Mouse (Mus musculus): Measurements from ENCODE around the gene Top1. TPM values are rescaled to one million over a fixed set of nuclear protein-coding genes. Genes with fewer than 3 reads are reported as not detected.

Top1 gene
- polyA plus RNA-seq, 1 experiment from 2014 or later: 83.0 TPM

GRCm38 (mm10) chr2:160742161-160742609 lies 96.5 kb downstream of the Top1 start:
- H3K27ac ChIP-seq (ENCODE audit: low read depth): peak overlapping the region; percentile 71
- TF ChIP-seq CTCF (IDR thresholded peaks at IDR 0.05; ENCODE audit: low read depth): no peak
- H3K9me3 ChIP-seq (ENCODE audit: low read depth, low read length): no peaks in the 10 kb centered on the region
- 31% methylated on average over 1 of the region's 1 CpGs for whole genome bisulfite sequencing
- peaks cover 45% of the 10 kb centered on the region for H3K36me3 ChIP-seq (ENCODE audit: insufficient read depth)
- ATAC-seq (ENCODE audit: insufficient read depth) (peak; percentile 42; the same call in 1 of the 2 replicates), DNase-seq (no peak)
- H3K27me3 ChIP-seq (ENCODE audit: insufficient read depth, low read length): no peaks in the 10 kb centered on the region
- H3K4me1 ChIP-seq (ENCODE audit: insufficient read depth): peaks cover 12% of the 10 kb centered on the region; the same call in 1 of the 2 replicates
- no peak overlapping the region for H3K9ac ChIP-seq
- H3K4me3 ChIP-seq (ENCODE audit: low read depth, low read length): no peak overlapping the region
- H3K4me2 ChIP-seq: no peak overlapping the region

GRCm38 (mm10) chr2:160744040-160744822 lies 98.5 kb downstream of the Top1 start:
- Histone ChIP-seq H3K27ac (ENCODE audit: low read depth) (no peak overlapping the region), H3K4me2 (no peak overlapping the region), H3K27me3 (ENCODE audit: insufficient read depth, low read length) (no peaks in the 10 kb centered on the region), H3K4me3 (ENCODE audit: low read depth, low read length) (no peak overlapping the region), H3K36me3 (ENCODE audit: insufficient read depth) (peaks cover 61% of the 10 kb centered on the region), H3K4me1 (ENCODE audit: insufficient read depth) (peaks cover 12% of the 10 kb centered on the region; the same call in 1 of the 2 replicates), H3K9ac (no peak overlapping the region), H3K9me3 (ENCODE audit: low read depth, low read length) (no peaks in the 10 kb centered on the region)
- DNase-seq (peak; percentile 78), ATAC-seq (ENCODE audit: insufficient read depth) (peak; percentile 57; the same call in 1 of the 2 replicates)
- 70% methylated on average over 7 of the region's 7 CpGs for WGBS
- peak; percentile 69 for TF ChIP-seq CTCF (IDR thresholded peaks at IDR 0.05; ENCODE audit: low read depth)

DNA sequence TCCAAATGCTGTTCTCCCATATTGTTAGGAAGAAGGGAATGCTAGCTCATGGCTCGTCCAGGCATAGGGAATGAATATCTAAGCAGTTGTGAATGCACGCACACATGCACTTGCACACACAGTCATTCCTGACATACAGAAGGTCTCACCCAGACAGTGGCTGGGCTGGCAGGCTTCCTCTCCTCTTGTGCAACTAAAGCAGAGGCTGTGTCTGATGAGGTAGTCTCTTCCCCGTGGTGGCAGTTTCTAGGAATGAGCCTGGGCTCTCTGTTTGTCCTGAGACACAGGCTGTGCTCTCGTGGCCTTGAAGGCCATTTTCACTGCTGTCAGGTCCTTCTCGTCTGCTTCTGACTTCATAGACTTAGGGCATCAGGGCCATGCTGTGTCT lies 99.1 kb downstream of the Top1 start:
- H3K9me3 ChIP-seq (ENCODE audit: low read depth, low read length): no peaks in the 10 kb centered on the region
- peaks cover 67% of the 10 kb centered on the region for H3K36me3 ChIP-seq (ENCODE audit: insufficient read depth)
- TF ChIP-seq CTCF (IDR thresholded peaks at IDR 0.05; ENCODE audit: low read depth): no peak
- no peak overlapping the region for H3K4me2 ChIP-seq
- ATAC-seq (ENCODE audit: insufficient read depth) (no peak), DNase-seq (no peak)
- no peak overlapping the region for H3K4me3 ChIP-seq (ENCODE audit: low read depth, low read length)
- H3K4me1 ChIP-seq (ENCODE audit: insufficient read depth): peaks cover 12% of the 10 kb centered on the region; the same call in 1 of the 2 replicates
- 79% methylated on average over 5 of the region's 5 CpGs for WGBS
- H3K27ac ChIP-seq (ENCODE audit: low read depth): no peak overlapping the region
- H3K27me3 ChIP-seq (ENCODE audit: insufficient read depth, low read length): no peaks in the 10 kb centered on the region
- no peak overlapping the region for H3K9ac ChIP-seq

GRCm38 (mm10) chr2:160745497-160745896 lies 99.8 kb downstream of the Top1 start:
- H3K36me3 ChIP-seq (ENCODE audit: insufficient read depth): peaks cover 73% of the 10 kb centered on the region
- H3K9me3 ChIP-seq (ENCODE audit: low read depth, low read length): no peaks in the 10 kb centered on the region
- WGBS: 94% methylated on average over 1 of the region's 1 CpGs
- H3K4me1 ChIP-seq (ENCODE audit: insufficient read depth): peaks cover 11% of the 10 kb centered on the region; the same call in 1 of the 2 replicates
- no peak overlapping the region for H3K9ac ChIP-seq
- TF ChIP-seq CTCF (IDR thresholded peaks at IDR 0.05; ENCODE audit: low read depth): no peak
- H3K4me3 ChIP-seq (ENCODE audit: low read depth, low read length): no peak overlapping the region
- ATAC-seq (ENCODE audit: insufficient read depth) (no peak), DNase-seq (no peak)
- no peaks in the 10 kb centered on the region for H3K27me3 ChIP-seq (ENCODE audit: insufficient read depth, low read length)
- H3K27ac ChIP-seq (ENCODE audit: low read depth): no peak overlapping the region
- H3K4me2 ChIP-seq: no peak overlapping the region

- DNase-seq (no peak), ATAC-seq (ENCODE audit: insufficient read depth) (no peak)
- H3K9ac ChIP-seq: no peak overlapping the region
- no peak overlapping the region for H3K4me3 ChIP-seq (ENCODE audit: low read depth, low read length)
- no peak for TF ChIP-seq CTCF (IDR thresholded peaks at IDR 0.05; ENCODE audit: low read depth)
- H3K4me2 ChIP-seq: no peak overlapping the region
- peaks cover 7% of the 10 kb centered on the region; the same call in 1 of the 2 replicates for H3K4me1 ChIP-seq (ENCODE audit: insufficient read depth)
- WGBS: 94% methylated on average over 5 of the region's 5 CpGs
- H3K36me3 ChIP-seq (ENCODE audit: insufficient read depth): peaks cover 75% of the 10 kb centered on the region
- no peak overlapping the region for H3K27ac ChIP-seq (ENCODE audit: low read depth)
- H3K27me3 ChIP-seq (ENCODE audit: insufficient read depth, low read length): no peaks in the 10 kb centered on the region
- no peaks in the 10 kb centered on the region for H3K9me3 ChIP-seq (ENCODE audit: low read depth, low read length)
These were observed 100.9 kb downstream of the Top1 start for GRCm38 (mm10) chr2:160746637-160747036.

DNA sequence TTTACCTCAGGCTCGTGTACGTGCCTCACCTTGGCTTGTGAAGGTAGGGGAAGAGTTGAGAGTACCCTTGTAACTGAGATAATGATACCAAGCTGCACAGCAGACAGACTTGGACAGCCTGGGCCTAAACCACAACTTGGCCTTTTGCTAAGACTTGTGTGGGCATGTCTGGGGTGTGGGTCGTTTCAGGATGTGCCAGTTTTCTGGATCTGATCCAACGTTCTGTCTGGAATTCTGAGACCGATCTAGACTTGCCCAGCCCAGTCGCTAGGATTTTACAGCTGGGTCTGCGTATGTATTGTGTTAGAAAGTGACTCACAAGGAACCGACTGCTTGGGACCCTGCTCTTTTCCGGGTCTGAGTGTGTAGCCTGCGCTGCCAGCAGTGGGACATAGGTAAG lies 101.4 kb downstream of the Top1 start:
- H3K36me3 ChIP-seq (ENCODE audit: insufficient read depth): peaks cover 76% of the 10 kb centered on the region

GRCm38 (mm10) chr2:160756583-160757203 lies 111.0 kb downstream of the Top1 start:
- H3K4me1 ChIP-seq (ENCODE audit: insufficient read depth): no peaks in the 10 kb centered on the region
- ATAC-seq (ENCODE audit: insufficient read depth) (no peak), DNase-seq (no peak)
- TF ChIP-seq CTCF (IDR thresholded peaks at IDR 0.05; ENCODE audit: low read depth): no peak
- H3K9me3 ChIP-seq (ENCODE audit: low read depth, low read length): no peaks in the 10 kb centered on the region
- H3K27ac ChIP-seq (ENCODE audit: low read depth): no peak overlapping the region
- no peak overlapping the region for H3K4me2 ChIP-seq
- H3K9ac ChIP-seq: no peak overlapping the region
- H3K4me3 ChIP-seq (ENCODE audit: low read depth, low read length): no peak overlapping the region
- peaks cover 100% of the 10 kb centered on the region for H3K36me3 ChIP-seq (ENCODE audit: insufficient read depth)
- H3K27me3 ChIP-seq (ENCODE audit: insufficient read depth, low read length): no peaks in the 10 kb centered on the region
- 83% methylated on average over 6 of the region's 6 CpGs for WGBS

More for the DNA sequence above, 101.4 kb downstream of the Top1 start:
- ATAC-seq (ENCODE audit: insufficient read depth) (no peak), DNase-seq (no peak)
- no peaks in the 10 kb centered on the region for H3K9me3 ChIP-seq (ENCODE audit: low read depth, low read length)
- H3K9ac ChIP-seq: no peak overlapping the region
- no peak overlapping the region for H3K4me3 ChIP-seq (ENCODE audit: low read depth, low read length)
- H3K4me1 ChIP-seq (ENCODE audit: insufficient read depth): peaks cover 7% of the 10 kb centered on the region; the same call in 1 of the 2 replicates
- WGBS: 78% methylated on average over 10 of the region's 10 CpGs
- TF ChIP-seq CTCF (IDR thresholded peaks at IDR 0.05; ENCODE audit: low read depth): no peak
- no peak overlapping the region for H3K4me2 ChIP-seq
- no peaks in the 10 kb centered on the region for H3K27me3 ChIP-seq (ENCODE audit: insufficient read depth, low read length)
- no peak overlapping the region for H3K27ac ChIP-seq (ENCODE audit: low read depth)
